Mouse (Mus musculus): ENCODE data around the gene Gm11232. TPM values are rescaled to one million over a fixed set of nuclear protein-coding genes. Genes with fewer than 3 reads are reported as not detected.

Gene Gm11232
- not detected in 2 replicates for total RNA-seq (2014; fragmentation: Nextera tagmentation)
- total RNA-seq (2017) = 0.05 TPM in 1 of 2 replicates, not detected in the other
- not detected in 2 replicates for polyA plus RNA-seq (2012)

DNA sequence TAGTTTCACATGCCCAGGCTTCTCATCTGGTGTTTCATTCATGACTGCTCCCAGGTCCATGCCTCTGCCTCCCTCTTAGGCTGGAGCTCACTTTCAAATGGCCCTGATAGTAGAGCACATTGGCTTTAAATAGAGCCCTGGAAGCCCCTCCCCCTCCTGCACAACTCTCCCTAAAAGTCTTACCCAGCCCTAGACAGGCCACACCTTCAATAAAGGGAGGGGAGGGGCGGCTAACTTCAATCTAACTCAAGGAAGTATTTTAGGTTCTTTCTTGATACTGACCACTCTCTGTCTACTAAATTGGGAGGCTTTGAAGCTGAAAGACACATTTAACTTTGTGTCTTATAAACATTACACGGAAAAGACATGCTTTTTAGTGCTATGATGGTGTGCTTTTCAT, at the start of gene Gm11232:
Gm11232 (minus strand) TSS at position 101 of the 400 bp plus-strand sequence.
- DNase-seq (ENCODE audit: low spot score) = no peak
- peaks cover 9% of the 10 kb centered on the region for H3K9me3 ChIP-seq (replicated peaks)
- no peak for ATAC-seq (ENCODE audit: extremely low read depth, insufficient number of reproducible peaks, low FRiP score, poor library complexity, severe bottlenecking)
- H3K4me3 ChIP-seq (ENCODE audit: low read depth, low read length) = no peak within 1 kb of the TSS
- H3K4me1 ChIP-seq (ENCODE audit: insufficient read depth, low read depth, low read length) = no peaks in the 10 kb centered on the region
- no peak for TF ChIP-seq GATA1 (IDR thresholded peaks at IDR 0.05; ENCODE audit: borderline replicate concordance, low read length)
- no peak for TF ChIP-seq CTCF (IDR thresholded peaks at IDR 0.05; ENCODE audit: low read depth, low read length)
- TF ChIP-seq TAL1 (conservative IDR thresholded peaks at IDR 0.05; ENCODE audit: low read depth, low read length) = no peak
- no peak for TF ChIP-seq POLR2AphosphoS5 (IDR thresholded peaks at IDR 0.05; ENCODE audit: insufficient replicate concordance, low read depth, low read length)
- no peak for TF ChIP-seq GATA2 (IDR thresholded peaks at IDR 0.05; ENCODE audit: borderline replicate concordance, low read depth, low read length)
- no peaks in the 10 kb centered on the region for H3K27me3 ChIP-seq (ENCODE audit: insufficient read depth, low read length)
- H3K36me3 ChIP-seq (replicated peaks) = no peaks in the 10 kb centered on the region

DNA sequence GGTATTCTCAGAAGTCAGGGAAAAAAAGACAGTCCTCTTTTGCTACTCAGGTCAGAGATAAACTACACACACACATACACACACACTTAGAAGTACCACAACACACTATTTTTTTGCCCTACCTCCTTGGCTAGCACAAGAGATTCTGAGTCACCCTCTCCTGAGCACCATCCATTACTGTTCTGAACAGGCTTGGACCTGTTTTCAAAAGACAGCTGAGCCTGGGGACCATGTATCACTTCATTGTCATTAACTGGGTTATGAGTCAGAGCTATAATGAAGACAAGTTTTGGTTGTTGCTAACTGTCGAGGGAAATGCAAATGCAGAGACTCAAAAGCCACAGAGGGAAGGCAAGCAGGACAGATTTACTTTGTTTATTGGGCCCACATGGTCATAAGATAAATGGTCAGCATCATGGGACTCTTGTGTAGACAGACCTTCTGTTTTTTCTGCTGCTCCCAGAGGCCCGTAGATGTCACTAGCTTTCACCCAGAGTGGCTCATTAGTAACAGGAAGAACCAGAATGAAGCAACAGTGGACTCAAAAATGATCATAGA, 48.3 kb upstream of the Gm11232 start:
- ATAC-seq (ENCODE audit: extremely low read depth, insufficient number of reproducible peaks, low FRiP score, poor library complexity, severe bottlenecking) = no peak
- Histone ChIP-seq H3K4me1 (ENCODE audit: insufficient read depth, low read depth, low read length) (no peaks in the 10 kb centered on the region), H3K27me3 (ENCODE audit: insufficient read depth, low read length) (no peaks in the 10 kb centered on the region), H3K36me3 (replicated peaks) (no peaks in the 10 kb centered on the region), H3K9me3 (replicated peaks) (no peaks in the 10 kb centered on the region), H3K4me3 (ENCODE audit: low read depth, low read length) (no peak overlapping the region)
- no peak for DNase-seq (ENCODE audit: low spot score)
- TF ChIP-seq GATA2 (IDR thresholded peaks at IDR 0.05; ENCODE audit: borderline replicate concordance, low read depth, low read length) = no peak
- no peak for TF ChIP-seq GATA1 (IDR thresholded peaks at IDR 0.05; ENCODE audit: borderline replicate concordance, low read length)
- TF ChIP-seq TAL1 (conservative IDR thresholded peaks at IDR 0.05; ENCODE audit: low read depth, low read length) = no peak
- TF ChIP-seq CTCF (IDR thresholded peaks at IDR 0.05; ENCODE audit: low read depth, low read length) = no peak
- no peak for TF ChIP-seq POLR2AphosphoS5 (IDR thresholded peaks at IDR 0.05; ENCODE audit: insufficient replicate concordance, low read depth, low read length)

DNA sequence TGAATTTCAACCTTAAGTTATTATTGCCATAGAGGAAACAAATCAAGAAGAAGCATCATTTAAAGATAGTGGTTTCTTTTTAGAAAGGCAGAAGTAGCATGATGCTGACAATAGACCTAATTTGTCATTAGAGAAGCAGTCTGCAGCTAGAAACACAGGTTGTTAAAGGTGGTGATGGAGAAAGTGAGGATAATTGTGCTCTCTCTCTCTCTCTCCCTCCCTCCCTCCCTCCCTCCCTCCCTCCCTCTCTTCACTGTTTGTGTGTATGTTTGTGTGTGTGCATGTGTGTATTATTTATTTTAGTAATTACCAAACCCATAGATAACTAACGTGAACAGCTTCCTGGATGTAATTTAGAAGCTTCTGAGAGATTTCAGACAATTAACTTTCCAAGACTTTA, 7.8 kb upstream of the Gm11232 start:
- no peak overlapping the region for H3K4me3 ChIP-seq (ENCODE audit: low read depth, low read length)
- H3K4me1 ChIP-seq (ENCODE audit: insufficient read depth, low read depth, low read length) = no peaks in the 10 kb centered on the region
- no peak for ATAC-seq (ENCODE audit: extremely low read depth, insufficient number of reproducible peaks, low FRiP score, poor library complexity, severe bottlenecking)
- TF ChIP-seq GATA2 (IDR thresholded peaks at IDR 0.05; ENCODE audit: borderline replicate concordance, low read depth, low read length) (no peak), POLR2AphosphoS5 (IDR thresholded peaks at IDR 0.05; ENCODE audit: insufficient replicate concordance, low read depth, low read length) (no peak), TAL1 (conservative IDR thresholded peaks at IDR 0.05; ENCODE audit: low read depth, low read length) (no peak), CTCF (IDR thresholded peaks at IDR 0.05; ENCODE audit: low read depth, low read length) (no peak), GATA1 (IDR thresholded peaks at IDR 0.05; ENCODE audit: borderline replicate concordance, low read length) (no peak)
- peaks cover 5% of the 10 kb centered on the region for H3K9me3 ChIP-seq (replicated peaks)
- H3K36me3 ChIP-seq (replicated peaks) = no peaks in the 10 kb centered on the region
- no peaks in the 10 kb centered on the region for H3K27me3 ChIP-seq (ENCODE audit: insufficient read depth, low read length)
- no peak for DNase-seq (ENCODE audit: low spot score)

DNA sequence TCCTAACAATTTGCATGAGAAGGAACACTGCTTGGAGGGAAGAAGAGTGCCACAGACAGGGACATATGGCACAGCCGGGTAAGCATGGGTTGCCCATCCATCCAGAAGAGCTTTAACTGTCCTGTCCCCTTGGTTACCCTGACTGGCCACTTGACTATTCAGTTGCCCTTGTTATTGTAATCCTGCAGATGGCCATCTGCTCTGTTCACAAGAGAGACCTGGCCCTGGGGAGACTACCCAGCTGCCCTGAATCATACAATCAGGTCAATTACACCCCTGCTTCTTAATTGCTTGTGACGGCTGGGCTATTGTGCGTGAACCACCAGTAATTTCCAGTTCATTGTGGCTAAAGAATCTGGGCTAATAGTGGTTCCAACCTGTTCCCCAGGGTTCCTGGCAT, 7.3 kb upstream of the Gm11232 start:
- H3K4me1 ChIP-seq (ENCODE audit: insufficient read depth, low read depth, low read length) = no peaks in the 10 kb centered on the region
- TF ChIP-seq GATA2 (IDR thresholded peaks at IDR 0.05; ENCODE audit: borderline replicate concordance, low read depth, low read length) (no peak), POLR2AphosphoS5 (IDR thresholded peaks at IDR 0.05; ENCODE audit: insufficient replicate concordance, low read depth, low read length) (no peak), TAL1 (conservative IDR thresholded peaks at IDR 0.05; ENCODE audit: low read depth, low read length) (no peak), CTCF (IDR thresholded peaks at IDR 0.05; ENCODE audit: low read depth, low read length) (no peak), GATA1 (IDR thresholded peaks at IDR 0.05; ENCODE audit: borderline replicate concordance, low read length) (no peak)
- no peak for ATAC-seq (ENCODE audit: extremely low read depth, insufficient number of reproducible peaks, low FRiP score, poor library complexity, severe bottlenecking)
- no peak overlapping the region for H3K4me3 ChIP-seq (ENCODE audit: low read depth, low read length)
- no peaks in the 10 kb centered on the region for H3K36me3 ChIP-seq (replicated peaks)
- H3K27me3 ChIP-seq (ENCODE audit: insufficient read depth, low read length) = no peaks in the 10 kb centered on the region
- DNase-seq (ENCODE audit: low spot score) = no peak
- H3K9me3 ChIP-seq (replicated peaks) = peaks cover 5% of the 10 kb centered on the region

DNA sequence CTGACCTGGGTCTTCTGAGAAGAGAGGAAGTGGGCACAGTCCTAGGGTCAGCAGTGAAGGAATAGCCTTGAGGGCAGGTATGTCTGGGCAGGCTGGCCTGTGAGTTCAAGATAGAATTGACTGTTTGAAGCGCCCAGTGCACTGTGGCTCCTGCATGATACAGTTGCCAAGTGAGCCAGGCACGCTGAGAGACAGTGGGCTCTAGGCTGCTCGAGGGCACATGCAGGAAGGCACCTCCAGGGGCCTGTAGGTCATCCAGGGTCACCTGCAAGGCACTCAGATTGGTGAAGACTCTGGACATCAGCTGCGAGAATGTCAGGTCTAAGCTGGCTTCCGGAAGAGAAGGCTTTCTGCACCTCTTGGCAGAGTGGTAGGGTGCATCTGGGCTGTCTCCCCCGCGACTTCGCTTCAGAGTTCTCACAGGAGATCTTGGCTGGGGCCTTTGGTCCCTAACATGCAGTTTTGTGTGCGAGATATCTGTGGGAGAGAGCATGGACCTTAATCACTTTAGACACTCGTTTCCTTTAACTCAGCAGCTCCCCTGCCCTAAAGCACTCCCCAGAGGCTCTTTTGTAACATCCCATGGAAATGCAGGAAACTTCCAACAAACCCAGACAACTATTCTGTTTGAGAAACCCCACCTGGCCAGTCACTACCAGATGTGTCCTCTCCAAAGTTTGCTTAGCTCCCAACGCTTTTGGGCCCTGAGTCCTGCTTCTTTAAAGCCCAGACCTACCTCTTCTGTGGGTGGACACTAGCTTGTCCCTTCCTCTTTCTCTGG, 1.1 kb downstream of the Gm11232 start:
- no peaks in the 10 kb centered on the region for H3K36me3 ChIP-seq (replicated peaks)
- no peak for TF ChIP-seq GATA2 (IDR thresholded peaks at IDR 0.05; ENCODE audit: borderline replicate concordance, low read depth, low read length)
- no peak for TF ChIP-seq GATA1 (IDR thresholded peaks at IDR 0.05; ENCODE audit: borderline replicate concordance, low read length)
- no peak for TF ChIP-seq TAL1 (conservative IDR thresholded peaks at IDR 0.05; ENCODE audit: low read depth, low read length)
- TF ChIP-seq CTCF (IDR thresholded peaks at IDR 0.05; ENCODE audit: low read depth, low read length) = no peak
- no peak for TF ChIP-seq POLR2AphosphoS5 (IDR thresholded peaks at IDR 0.05; ENCODE audit: insufficient replicate concordance, low read depth, low read length)
- no peaks in the 10 kb centered on the region for H3K4me1 ChIP-seq (ENCODE audit: insufficient read depth, low read depth, low read length)

DNA sequence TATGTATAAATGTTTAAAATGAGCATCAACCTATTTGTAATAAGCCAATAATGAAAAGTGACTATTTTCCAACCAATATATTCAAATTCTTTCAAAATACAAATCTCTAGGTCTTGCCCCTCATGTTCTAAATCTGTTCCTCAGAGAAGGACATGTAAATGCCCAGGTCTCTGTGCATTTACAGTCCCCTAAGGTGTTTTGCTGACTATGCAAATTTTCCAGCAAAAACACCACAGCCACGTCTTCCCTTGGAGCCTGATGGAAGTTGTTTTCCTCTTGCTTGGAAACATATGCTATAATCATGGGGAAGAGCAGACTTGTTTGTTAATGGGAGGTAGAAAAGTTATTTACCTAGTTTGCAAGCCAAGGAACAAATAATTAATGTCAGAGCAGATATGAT, 12.0 kb downstream of the Gm11232 start:
- Histone ChIP-seq H3K9me3 (replicated peaks) (0 out of 2 replicates have a peak, but pooled peaks cover 2% of the 10 kb centered on the region), H3K36me3 (replicated peaks) (no peaks in the 10 kb centered on the region), H3K27me3 (ENCODE audit: insufficient read depth, low read length) (no peaks in the 10 kb centered on the region), H3K4me1 (ENCODE audit: insufficient read depth, low read depth, low read length) (no peaks in the 10 kb centered on the region), H3K4me3 (ENCODE audit: low read depth, low read length) (no peak overlapping the region)
- no peak for DNase-seq (ENCODE audit: low spot score)
- TF ChIP-seq TAL1 (conservative IDR thresholded peaks at IDR 0.05; ENCODE audit: low read depth, low read length) (no peak), CTCF (IDR thresholded peaks at IDR 0.05; ENCODE audit: low read depth, low read length) (no peak), POLR2AphosphoS5 (IDR thresholded peaks at IDR 0.05; ENCODE audit: insufficient replicate concordance, low read depth, low read length) (no peak), GATA2 (IDR thresholded peaks at IDR 0.05; ENCODE audit: borderline replicate concordance, low read depth, low read length) (no peak), GATA1 (IDR thresholded peaks at IDR 0.05; ENCODE audit: borderline replicate concordance, low read length) (no peak)
- no peak for ATAC-seq (ENCODE audit: extremely low read depth, insufficient number of reproducible peaks, low FRiP score, poor library complexity, severe bottlenecking)

More for the DNA sequence above, 1.1 kb downstream of the Gm11232 start:
- DNase-seq (ENCODE audit: low spot score) (no peak), ATAC-seq (ENCODE audit: extremely low read depth, insufficient number of reproducible peaks, low FRiP score, poor library complexity, severe bottlenecking) (no peak)
- Histone ChIP-seq H3K4me3 (ENCODE audit: low read depth, low read length) (no peak overlapping the region), H3K27me3 (ENCODE audit: insufficient read depth, low read length) (no peaks in the 10 kb centered on the region), H3K9me3 (replicated peaks) (peaks cover 9% of the 10 kb centered on the region)
